Mouse (Mus musculus) frontal cortex, postnatal 14 days (tissue): ENCODE measurements around the gene Dpm3.
A peak's percentile ranks its signal among the peaks of the same experiment; 100 is the strongest.

Source experiments
- DNase-seq, 2 experiments: peaks; one replicate each; pipeline ENCODE4 v3.0.0; 2022; ENCODE audit warnings: low spot score in 2 of 2

The Dpm3 gene

GRCm38 (mm10) chr3:89231772-89232275 lies 27.3 kb upstream of the Dpm3 start:
- DNase-seq: no peak

GRCm38 (mm10) chr3:89232614-89233013 lies 26.5 kb upstream of the Dpm3 start:
- no peak for DNase-seq

GRCm38 (mm10) chr3:89233562-89234110 lies 25.5 kb upstream of the Dpm3 start:
- DNase-seq: no peak

- no peak for DNase-seq
These were observed 22.6 kb upstream of the Dpm3 start for GRCm38 (mm10) chr3:89236516-89236915.

GRCm38 (mm10) chr3:89237682-89238081 lies 21.5 kb upstream of the Dpm3 start:
- no peak for DNase-seq

- no peak for DNase-seq
These were observed 20.7 kb upstream of the Dpm3 start for GRCm38 (mm10) chr3:89238494-89238893.

- no peak for DNase-seq
These were observed 16.7 kb upstream of the Dpm3 start for GRCm38 (mm10) chr3:89242331-89242895.

- no peak for DNase-seq
These were observed 15.5 kb upstream of the Dpm3 start for GRCm38 (mm10) chr3:89243609-89244008.

GRCm38 (mm10) chr3:89244158-89244981 lies 14.8 kb upstream of the Dpm3 start:
- DNase-seq: peak in 1 of 2 experiments; percentile 33

- peak in 1 of 2 experiments; percentile 55 for DNase-seq
These were observed 14.0 kb upstream of the Dpm3 start for GRCm38 (mm10) chr3:89244982-89245687.

GRCm38 (mm10) chr3:89245688-89246171 lies 13.4 kb upstream of the Dpm3 start, which contains the start of gene Krtcap2:
Gene Krtcap2, plus strand, starts transcription at chr3:89245966.
- peak in 1 of 2 experiments; percentile 71 for DNase-seq

GRCm38 (mm10) chr3:89246261-89247100 lies 12.7 kb upstream of the Dpm3 start, which contains the start of gene Trim46:
Gene Trim46, minus strand, starts transcription at chr3:89246309.
- DNase-seq: peak; percentile 86 to 87

GRCm38 (mm10) chr3:89247466-89247865 lies 11.7 kb upstream of the Dpm3 start:
- no peak for DNase-seq

GRCm38 (mm10) chr3:89250435-89251040 lies 8.6 kb upstream of the Dpm3 start:
- no peak for DNase-seq

GRCm38 (mm10) chr3:89251365-89251895 lies 7.7 kb upstream of the Dpm3 start:
- no peak for DNase-seq

- DNase-seq: no peak
These were observed 4.2 kb upstream of the Dpm3 start for GRCm38 (mm10) chr3:89254994-89255393.

- no peak for DNase-seq
These were observed 3.0 kb upstream of the Dpm3 start for GRCm38 (mm10) chr3:89256177-89256576.

- DNase-seq: no peak
These were observed 1.1 kb downstream of the Dpm3 start for GRCm38 (mm10) chr3:89260211-89260610.

GRCm38 (mm10) chr3:89262417-89262816 lies 3.3 kb downstream of the Dpm3 start:
- DNase-seq: no peak

- peak in 1 of 2 experiments; percentile 72 for DNase-seq
These were observed 7.3 kb downstream of the Dpm3 start for GRCm38 (mm10) chr3:89266439-89266893.
